Mouse (Mus musculus) lung, postnatal 36 days (tissue): ENCODE results near the gene Nuf2.
"Not testable (repeated sequence)": the region's sequence is repeated elsewhere in the genome, so short reads cannot be mapped to it uniquely, and the experiment has no call there.

Source experiments
- DNase-seq: peaks from one replicate; pipeline ENCODE4 v3.0.0; 2022; ENCODE audit warnings: mixed read lengths

Nuf2 gene

GRCm38 (mm10) chr1:169530876-169531701, at the start of gene Nuf2:
Nuf2 (minus strand) TSS chr1:169531464.
- peak; percentile 98 for DNase-seq

- no peak for DNase-seq
Measured at GRCm38 (mm10) chr1:169579572-169579971, 48.3 kb upstream of the Nuf2 start.

GRCm38 (mm10) chr1:169574136-169574535, 42.9 kb upstream of the Nuf2 start:
- DNase-seq = no peak

DNA sequence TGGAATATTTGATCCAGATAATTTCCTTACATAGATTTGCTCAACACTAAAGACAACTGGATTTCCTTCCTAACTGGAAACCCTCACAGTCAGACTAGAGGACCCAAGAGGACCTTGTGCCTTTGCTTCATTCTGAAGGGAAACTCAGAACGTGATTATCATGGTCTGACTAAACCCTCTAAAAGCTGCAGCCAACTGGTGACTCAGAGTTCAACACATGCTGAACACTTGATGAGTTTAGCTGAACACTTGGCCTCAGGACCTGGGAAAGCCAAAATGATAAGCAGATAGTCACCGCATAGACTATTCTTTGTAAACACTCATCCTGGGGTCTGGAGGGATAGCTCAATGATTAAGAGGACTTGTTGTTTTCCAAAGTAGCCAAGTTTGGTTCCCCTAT, 24.4 kb upstream of the Nuf2 start:
- DNase-seq = no peak

DNA sequence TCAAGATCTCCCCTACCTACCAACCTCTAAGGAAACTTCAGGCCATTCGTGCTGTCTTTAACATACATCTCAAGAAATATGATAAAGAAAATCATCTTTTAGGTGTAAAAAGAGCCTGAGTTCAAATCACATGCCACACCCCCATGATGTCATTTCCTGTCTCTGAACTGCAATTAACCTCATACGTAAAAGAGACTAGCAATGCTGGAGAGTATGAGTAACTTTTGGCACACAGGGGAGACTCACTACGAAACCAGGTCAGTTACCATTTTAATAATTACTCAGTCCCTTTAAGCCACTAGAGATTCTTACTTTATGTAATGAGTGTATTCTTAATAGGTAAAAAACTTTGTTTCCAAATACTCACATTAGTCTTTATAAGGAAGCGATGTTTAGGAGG, 23.8 kb upstream of the Nuf2 start:
- DNase-seq = no peak

DNA sequence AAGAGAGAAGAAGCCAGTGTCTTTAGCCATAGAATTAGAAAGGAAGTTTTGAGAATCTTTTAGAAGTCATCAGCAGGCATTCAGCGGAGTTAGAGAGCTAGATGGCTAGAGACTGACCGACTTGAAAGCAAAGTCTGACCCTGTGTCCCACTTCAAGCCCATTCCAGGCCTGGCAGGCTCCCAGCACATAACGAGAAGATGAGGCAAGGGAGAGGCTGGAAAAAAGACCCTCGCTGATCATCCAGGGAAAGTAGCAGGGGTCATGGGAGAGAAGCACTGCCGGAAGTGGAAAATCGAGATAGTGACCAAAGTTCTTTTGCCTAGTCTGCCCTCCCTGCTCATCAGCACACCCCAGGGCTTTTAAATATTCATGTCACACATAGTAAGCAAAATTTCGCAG, 22.2 kb upstream of the Nuf2 start:
- DNase-seq = no peak

- DNase-seq = peak; percentile 9
Measured at GRCm38 (mm10) chr1:169540415-169540814, 9.2 kb upstream of the Nuf2 start.

DNA sequence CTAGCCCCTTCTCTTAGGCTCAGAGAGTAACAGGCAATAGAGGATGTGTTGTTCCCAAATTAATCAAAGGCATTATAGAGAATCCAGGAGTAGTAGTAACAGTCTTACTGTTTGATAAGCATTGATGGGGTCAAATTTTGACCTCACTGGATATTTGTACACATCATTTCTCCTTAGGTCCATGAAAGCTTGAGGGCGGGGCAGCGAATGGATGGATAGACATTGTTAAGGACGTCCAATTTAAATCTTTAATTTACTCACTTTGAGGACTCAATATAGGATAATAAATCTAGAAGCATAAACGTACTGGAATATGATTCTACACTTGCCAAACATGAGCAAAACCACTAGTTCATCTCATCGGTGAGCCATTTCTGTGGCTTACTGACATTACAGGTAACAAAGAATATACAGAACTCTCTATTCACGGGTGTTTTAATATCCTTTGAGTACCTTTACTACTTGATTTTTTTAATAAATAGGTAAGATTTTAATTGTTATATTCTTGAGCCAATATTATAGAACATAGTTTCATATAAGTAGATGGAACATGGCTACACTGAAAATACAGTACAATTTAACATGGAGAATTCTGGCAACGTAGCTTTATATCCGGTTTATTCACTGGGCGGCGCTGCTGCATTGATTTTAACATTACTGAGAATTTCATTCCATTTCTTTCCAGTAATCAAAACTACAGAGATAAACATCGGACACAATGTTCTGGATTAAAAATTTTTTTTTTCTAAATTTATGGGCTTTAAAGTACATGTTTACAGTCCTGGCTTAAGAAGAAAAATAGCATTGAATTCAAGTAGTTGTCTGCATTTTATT, 655 bp upstream of the Nuf2 start:
- DNase-seq = peak; percentile 91

DNA sequence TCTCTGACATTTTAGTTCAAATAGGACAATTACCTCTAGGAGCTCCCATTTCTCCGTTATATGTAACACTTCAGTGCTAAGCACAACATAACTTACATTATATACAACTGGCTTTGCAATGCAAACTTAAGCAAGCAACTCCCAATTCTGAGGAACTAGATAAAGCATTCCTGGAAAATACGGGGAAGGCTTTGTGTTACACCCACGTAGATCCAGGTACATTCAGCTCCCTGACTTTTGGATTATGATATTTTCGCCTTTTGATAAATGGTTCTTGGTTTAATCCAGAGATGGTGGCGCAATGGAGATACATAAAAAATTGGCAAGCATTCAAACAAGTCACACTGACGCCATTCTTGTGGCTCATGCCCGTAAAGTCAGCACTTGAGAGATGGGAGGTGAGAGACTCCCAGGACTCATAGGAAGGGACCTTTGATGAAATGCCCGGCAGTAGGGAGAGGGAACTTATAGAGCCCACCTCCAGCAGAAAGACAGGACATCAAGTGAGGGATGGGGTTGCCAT, 1.2 kb downstream of the Nuf2 start:
- no peak for DNase-seq

DNA sequence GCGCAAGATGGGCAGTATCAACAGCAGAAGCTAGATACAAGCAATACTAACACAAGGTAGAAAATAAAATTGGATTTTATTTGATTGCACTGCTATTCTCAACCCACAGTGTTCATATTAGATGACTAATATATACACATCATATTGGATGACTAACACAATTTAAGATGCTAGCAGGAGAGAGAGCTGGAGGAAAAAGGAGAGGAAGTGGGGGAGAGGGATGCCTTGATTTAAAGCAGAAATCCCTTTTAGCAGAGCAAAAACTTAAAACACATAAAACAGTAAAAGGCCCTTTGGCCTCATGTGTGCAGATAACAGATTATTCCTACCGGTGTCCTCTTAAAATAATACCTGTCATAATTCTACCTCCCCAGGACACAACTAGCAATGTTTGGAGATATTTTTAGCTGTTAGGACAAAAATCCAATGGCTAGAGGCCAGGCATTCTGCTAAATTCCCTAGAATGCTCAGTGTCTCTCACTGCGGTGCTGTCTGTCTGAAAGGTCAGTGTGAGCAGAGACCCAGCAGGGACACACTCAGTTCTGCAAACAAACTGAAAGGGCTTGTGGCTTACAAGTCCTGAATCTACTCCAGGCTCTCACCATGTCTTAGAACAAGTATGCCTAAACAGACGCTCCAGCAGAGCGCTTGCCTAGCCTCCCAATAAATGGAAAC, 5.1 kb downstream of the Nuf2 start:
- DNase-seq = no peak

DNA sequence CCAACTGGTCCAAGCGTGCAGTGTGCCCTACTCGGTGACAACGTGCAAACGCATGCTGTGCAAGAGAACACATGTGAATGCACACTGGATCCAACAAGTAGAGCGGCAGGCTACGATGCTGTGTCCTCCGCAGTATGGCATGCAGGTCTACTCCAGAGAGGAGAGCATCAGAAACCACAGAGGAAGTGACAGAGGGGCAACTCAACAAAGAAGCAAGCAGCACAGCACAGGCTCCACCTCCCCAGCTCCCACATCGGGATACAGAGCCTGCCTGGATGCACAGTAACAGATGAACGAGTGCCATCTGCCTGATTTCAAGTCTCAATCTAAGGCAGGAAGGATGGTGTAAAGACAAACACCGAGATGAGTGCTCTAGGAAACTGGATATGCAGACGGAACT, 11.9 kb downstream of the Nuf2 start:
- DNase-seq = no peak

GRCm38 (mm10) chr1:169517899-169518517, 13.3 kb downstream of the Nuf2 start:
- not testable (repeated sequence) for DNase-seq

DNA sequence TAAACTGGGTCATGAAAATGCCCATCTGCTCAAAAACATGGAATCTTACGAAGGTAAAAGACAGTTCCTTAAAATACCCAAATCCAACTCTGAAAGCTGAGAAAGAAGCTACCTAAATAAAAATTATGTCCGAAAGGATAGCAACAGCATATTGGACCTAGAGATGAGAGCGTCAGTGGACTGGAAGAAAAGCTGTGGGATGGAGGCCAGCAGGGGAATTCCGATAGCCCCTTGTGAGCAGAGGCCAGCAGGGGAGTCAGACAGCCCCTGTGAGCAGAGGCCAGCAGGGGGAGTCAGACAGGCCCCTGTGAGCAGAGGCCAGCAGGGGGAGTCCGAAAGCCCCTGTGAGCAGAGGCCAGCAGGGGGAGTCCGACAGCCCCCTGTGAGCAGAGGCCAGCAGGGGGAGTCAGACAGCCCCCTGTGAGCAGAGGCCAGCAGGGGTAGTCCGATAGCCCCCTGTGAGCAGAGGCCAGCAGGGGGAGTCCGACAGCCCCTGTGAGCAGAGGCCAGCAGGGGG, 13.8 kb downstream of the Nuf2 start:
- DNase-seq = no peak

- DNase-seq = no peak
Measured at GRCm38 (mm10) chr1:169506354-169506753, 24.9 kb downstream of the Nuf2 start.

DNA sequence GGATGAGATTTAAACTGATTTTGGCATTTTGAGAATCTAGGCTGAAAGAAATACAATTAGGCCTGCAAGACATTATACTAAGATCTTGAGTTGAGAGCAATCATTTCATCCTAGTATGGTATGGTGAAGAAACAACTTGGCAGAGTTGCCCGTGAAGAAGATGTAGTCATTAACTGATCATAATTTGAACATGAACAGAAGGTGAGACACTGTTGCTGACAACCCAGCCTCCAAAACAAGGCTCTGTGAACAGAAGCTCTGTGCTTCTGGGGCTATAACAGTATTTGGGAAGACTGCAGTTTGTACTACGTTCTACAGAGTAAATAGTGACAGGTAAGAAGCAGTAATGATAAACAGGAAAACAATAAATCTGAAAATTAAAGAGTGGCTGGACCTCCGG, 28.4 kb downstream of the Nuf2 start:
- DNase-seq = no peak

DNA sequence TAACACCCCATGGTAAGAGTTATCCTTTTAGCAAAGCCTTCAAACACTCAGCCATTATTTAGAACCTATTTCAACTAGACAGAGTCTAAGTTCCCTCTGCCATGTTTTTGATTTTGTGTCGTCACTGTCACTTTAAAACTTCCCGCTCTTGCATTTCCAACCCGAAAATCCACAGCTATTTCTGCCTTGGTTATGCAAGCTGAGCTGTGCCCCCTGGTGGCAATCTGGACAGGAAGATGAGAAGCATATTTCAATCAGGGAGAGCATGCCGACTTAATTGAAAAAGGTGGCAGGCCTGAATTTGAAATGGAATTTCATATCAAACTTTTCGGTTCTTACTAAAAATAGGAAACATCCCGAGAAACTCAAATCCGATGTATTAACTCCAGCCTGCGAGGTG, 35.6 kb downstream of the Nuf2 start:
- peak; percentile 61 for DNase-seq

GRCm38 (mm10) chr1:169491561-169491960, 39.7 kb downstream of the Nuf2 start:
- DNase-seq = no peak

GRCm38 (mm10) chr1:169485408-169485885, 45.8 kb downstream of the Nuf2 start:
- DNase-seq = no peak

- no peak for DNase-seq
Measured at GRCm38 (mm10) chr1:169484565-169484964, 46.7 kb downstream of the Nuf2 start.

DNA sequence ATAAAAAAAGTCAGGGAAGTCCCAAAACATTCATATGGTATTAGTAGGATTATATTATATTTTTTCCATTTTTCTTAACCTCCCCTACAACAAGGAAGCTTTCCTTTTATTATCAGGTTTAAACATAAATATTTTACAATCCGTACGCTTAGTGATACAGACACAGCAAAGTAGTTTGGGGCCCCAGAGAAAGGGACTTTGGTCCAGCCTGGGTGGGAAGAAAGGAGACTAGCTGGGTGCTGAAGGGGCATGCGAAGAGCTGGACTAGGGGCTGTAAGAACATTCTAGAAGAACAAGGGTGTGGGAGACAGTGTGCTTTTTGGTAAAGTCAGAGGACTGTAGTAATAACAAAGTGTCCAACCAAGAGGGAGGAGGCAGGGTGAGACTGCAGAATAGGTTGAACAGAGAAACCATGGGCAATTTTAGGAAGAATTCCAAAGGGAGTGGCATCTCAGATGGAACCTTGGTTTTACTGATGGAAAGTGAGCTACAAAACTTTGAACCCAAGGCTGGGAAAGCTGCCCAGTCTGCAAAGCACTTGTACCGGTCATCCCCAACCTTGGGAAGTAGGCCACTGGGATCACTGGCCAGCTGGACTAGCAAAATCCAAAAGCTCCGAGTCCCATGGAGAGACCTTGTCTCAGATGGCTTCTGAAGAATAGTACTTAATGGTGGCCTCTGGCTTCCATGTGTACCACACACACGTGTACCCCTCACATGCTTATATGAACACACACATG, 48.5 kb downstream of the Nuf2 start:
- DNase-seq = no peak

GRCm38 (mm10) chr1:169471185-169471584, 60.1 kb downstream of the Nuf2 start:
- DNase-seq = no peak

- no peak for DNase-seq
Measured at GRCm38 (mm10) chr1:169467791-169468190, 63.5 kb downstream of the Nuf2 start.
